Mouse (Mus musculus) retina, postnatal 1 day (tissue): ENCODE measurements around the gene Sumo3.

ENCODE experiments used
- DNase-seq: peaks from one replicate; pipeline ENCODE4 v3.0.0-alpha.2; 2012

The Sumo3 gene

GRCm38 (mm10) chr10:77629163-77629562, 23.3 kb downstream of the Sumo3 start:
- no peak for DNase-seq

GRCm38 (mm10) chr10:77629970-77630369, 24.1 kb downstream of the Sumo3 start:
- DNase-seq = peak; percentile 14

- DNase-seq = no peak
These were observed 28.1 kb downstream of the Sumo3 start for GRCm38 (mm10) chr10:77634016-77634415.

GRCm38 (mm10) chr10:77634452-77635231, 28.7 kb downstream of the Sumo3 start:
- no peak for DNase-seq

- DNase-seq = no peak
These were observed 30.5 kb downstream of the Sumo3 start for GRCm38 (mm10) chr10:77636234-77636922.

- DNase-seq = peak; percentile 43
These were observed 33.1 kb downstream of the Sumo3 start for GRCm38 (mm10) chr10:77638956-77639355.

GRCm38 (mm10) chr10:77643160-77643559, 37.3 kb downstream of the Sumo3 start:
- no peak for DNase-seq

- no peak for DNase-seq
These were observed 39.7 kb downstream of the Sumo3 start for GRCm38 (mm10) chr10:77645571-77645970.

GRCm38 (mm10) chr10:77647461-77647860, 41.6 kb downstream of the Sumo3 start:
- no peak for DNase-seq

GRCm38 (mm10) chr10:77647901-77648300, 42.0 kb downstream of the Sumo3 start:
- DNase-seq = no peak

- no peak for DNase-seq
These were observed 46.1 kb downstream of the Sumo3 start for GRCm38 (mm10) chr10:77652046-77652445.

- no peak for DNase-seq
These were observed 52.5 kb downstream of the Sumo3 start for GRCm38 (mm10) chr10:77658286-77658994.

- DNase-seq = peak; percentile 22
These were observed 58.2 kb downstream of the Sumo3 start for GRCm38 (mm10) chr10:77663949-77664665.

- DNase-seq = no peak
These were observed 60.4 kb downstream of the Sumo3 start for GRCm38 (mm10) chr10:77666342-77666741.

- DNase-seq = no peak
These were observed 61.5 kb downstream of the Sumo3 start for GRCm38 (mm10) chr10:77667402-77667801.
